Mouse (Mus musculus): ENCODE measurements around the gene Rbm19. TPM values are rescaled to one million over a fixed set of nuclear protein-coding genes. Genes with fewer than 3 reads are reported as not detected.
A peak's percentile ranks its signal among the peaks of the same experiment; 100 is the strongest.

Rbm19 gene
- total and polyA plus RNA-seq, 2 experiments = 4.9 to 9.2 TPM

GRCm38 (mm10) chr5:120143941-120144340, 27.7 kb downstream of the Rbm19 start:
- Histone ChIP-seq H3K9ac (ENCODE audit: low read depth, low read length) (no peak overlapping the region), H3K27ac (replicated peaks; ENCODE audit: insufficient read depth, low read depth, low read length) (no peak overlapping the region), H3K4me3 (ENCODE audit: insufficient read depth, low read depth, low read length) (no peak overlapping the region), H3K4me1 (ENCODE audit: control insufficient read depth, insufficient read depth, low read length) (peaks cover 3% of the 10 kb centered on the region), H3K79me2 (ENCODE audit: control insufficient read depth, insufficient read depth, low read length) (no peaks in the 10 kb centered on the region), H3K36me3 (ENCODE audit: control insufficient read depth, insufficient read depth, low read length) (no peaks in the 10 kb centered on the region; the same call in 1 of the 2 replicates), H3K27me3 (ENCODE audit: control insufficient read depth, insufficient read depth, low read length) (no peaks in the 10 kb centered on the region)
- TF ChIP-seq CTCF (IDR thresholded peaks at IDR 0.05; ENCODE audit: low read depth, low read length) = peak; percentile 74
- TF ChIP-seq POLR2A (IDR thresholded peaks at IDR 0.05; ENCODE audit: extremely low read depth, insufficient read depth, low read length) = no peak
- DNase-seq (ENCODE audit: extremely low read depth, low read depth, low spot score) = no peak
- WGBS = 68% methylated on average over 7 of the region's 7 CpGs

GRCm38 (mm10) chr5:120145371-120146050, 29.2 kb downstream of the Rbm19 start:
- H3K79me2 ChIP-seq (ENCODE audit: control insufficient read depth, insufficient read depth, low read length) = no peaks in the 10 kb centered on the region
- H3K9ac ChIP-seq (ENCODE audit: low read depth, low read length) = no peak overlapping the region
- DNase-seq (ENCODE audit: extremely low read depth, low read depth, low spot score) = no peak
- H3K4me3 ChIP-seq (ENCODE audit: insufficient read depth, low read depth, low read length) = no peak overlapping the region
- no peaks in the 10 kb centered on the region for H3K4me1 ChIP-seq (ENCODE audit: control insufficient read depth, insufficient read depth, low read length)
- no peaks in the 10 kb centered on the region for H3K27me3 ChIP-seq (ENCODE audit: control insufficient read depth, insufficient read depth, low read length)
- H3K27ac ChIP-seq (replicated peaks; ENCODE audit: insufficient read depth, low read depth, low read length) = no peak overlapping the region
- TF ChIP-seq POLR2A (IDR thresholded peaks at IDR 0.05; ENCODE audit: extremely low read depth, insufficient read depth, low read length) = no peak
- no peak for TF ChIP-seq CTCF (IDR thresholded peaks at IDR 0.05; ENCODE audit: low read depth, low read length)
- no peaks in the 10 kb centered on the region; the same call in 1 of the 2 replicates for H3K36me3 ChIP-seq (ENCODE audit: control insufficient read depth, insufficient read depth, low read length)
- WGBS = 90% methylated on average over 19 of the region's 19 CpGs

DNA sequence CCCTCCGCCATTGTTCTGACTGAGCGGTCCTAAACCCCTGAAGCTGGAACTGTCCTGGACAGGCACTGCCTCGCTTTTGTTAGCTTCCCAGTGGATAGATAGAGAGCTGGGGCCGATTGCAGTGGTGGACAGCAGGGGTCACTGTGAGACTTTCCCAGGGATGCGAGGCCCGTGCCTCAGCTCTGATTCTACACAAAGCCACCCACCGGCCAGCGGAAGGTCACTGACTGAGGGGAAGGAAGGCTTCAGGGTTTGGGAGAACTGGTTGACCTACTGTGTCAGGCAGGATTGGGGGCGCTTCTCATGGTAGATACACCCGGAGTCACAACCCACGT, 29.8 kb downstream of the Rbm19 start:
- no peaks in the 10 kb centered on the region for H3K79me2 ChIP-seq (ENCODE audit: control insufficient read depth, insufficient read depth, low read length)
- no peaks in the 10 kb centered on the region for H3K27me3 ChIP-seq (ENCODE audit: control insufficient read depth, insufficient read depth, low read length)
- 74% methylated on average over 11 of the region's 11 CpGs for WGBS
- peak; percentile 66 for TF ChIP-seq CTCF (IDR thresholded peaks at IDR 0.05; ENCODE audit: low read depth, low read length)
- no peak for TF ChIP-seq POLR2A (IDR thresholded peaks at IDR 0.05; ENCODE audit: extremely low read depth, insufficient read depth, low read length)
- H3K4me3 ChIP-seq (ENCODE audit: insufficient read depth, low read depth, low read length) = no peak overlapping the region
- no peak overlapping the region for H3K27ac ChIP-seq (replicated peaks; ENCODE audit: insufficient read depth, low read depth, low read length)
- no peaks in the 10 kb centered on the region for H3K4me1 ChIP-seq (ENCODE audit: control insufficient read depth, insufficient read depth, low read length)
- no peak for DNase-seq (ENCODE audit: extremely low read depth, low read depth, low spot score)
- no peaks in the 10 kb centered on the region; the same call in 1 of the 2 replicates for H3K36me3 ChIP-seq (ENCODE audit: control insufficient read depth, insufficient read depth, low read length)
- no peak overlapping the region for H3K9ac ChIP-seq (ENCODE audit: low read depth, low read length)

DNA sequence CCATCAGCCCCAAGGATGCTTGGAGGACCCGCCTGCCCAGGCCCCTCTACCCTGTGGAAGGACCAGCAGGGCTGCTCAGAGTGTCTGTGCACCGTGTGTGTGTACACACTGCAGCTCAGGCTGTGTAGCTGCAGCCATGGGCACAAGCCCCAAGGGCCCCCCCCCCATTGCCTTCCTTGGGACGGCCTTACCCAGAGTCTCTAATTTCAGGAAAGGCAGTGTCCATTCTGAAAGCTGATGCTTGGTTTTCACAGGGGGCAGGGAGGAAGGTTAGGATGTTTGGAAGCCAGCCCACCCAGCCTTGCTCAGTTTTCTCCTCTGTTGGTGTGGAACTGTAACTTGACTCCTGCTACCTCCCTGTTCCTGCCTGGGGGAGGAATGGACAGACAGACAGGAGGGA, 30.6 kb downstream of the Rbm19 start:
- WGBS = 91% methylated on average over 3 of the region's 3 CpGs
- Histone ChIP-seq H3K9ac (ENCODE audit: low read depth, low read length) (no peak overlapping the region), H3K36me3 (ENCODE audit: control insufficient read depth, insufficient read depth, low read length) (no peaks in the 10 kb centered on the region; the same call in 1 of the 2 replicates), H3K27ac (replicated peaks; ENCODE audit: insufficient read depth, low read depth, low read length) (no peak overlapping the region), H3K27me3 (ENCODE audit: control insufficient read depth, insufficient read depth, low read length) (no peaks in the 10 kb centered on the region), H3K79me2 (ENCODE audit: control insufficient read depth, insufficient read depth, low read length) (no peaks in the 10 kb centered on the region), H3K4me1 (ENCODE audit: control insufficient read depth, insufficient read depth, low read length) (no peaks in the 10 kb centered on the region), H3K4me3 (ENCODE audit: insufficient read depth, low read depth, low read length) (no peak overlapping the region)
- no peak for DNase-seq (ENCODE audit: extremely low read depth, low read depth, low spot score)
- TF ChIP-seq POLR2A (IDR thresholded peaks at IDR 0.05; ENCODE audit: extremely low read depth, insufficient read depth, low read length) = no peak

GRCm38 (mm10) chr5:120148246-120148645, 32.0 kb downstream of the Rbm19 start:
- H3K9ac ChIP-seq (ENCODE audit: low read depth, low read length) = no peak overlapping the region
- TF ChIP-seq CTCF (IDR thresholded peaks at IDR 0.05; ENCODE audit: low read depth, low read length) (no peak), POLR2A (IDR thresholded peaks at IDR 0.05; ENCODE audit: extremely low read depth, insufficient read depth, low read length) (no peak)
- no peak overlapping the region for H3K27ac ChIP-seq (replicated peaks; ENCODE audit: insufficient read depth, low read depth, low read length)
- no peaks in the 10 kb centered on the region for H3K27me3 ChIP-seq (ENCODE audit: control insufficient read depth, insufficient read depth, low read length)
- H3K4me3 ChIP-seq (ENCODE audit: insufficient read depth, low read depth, low read length) = no peak overlapping the region
- H3K79me2 ChIP-seq (ENCODE audit: control insufficient read depth, insufficient read depth, low read length) = no peaks in the 10 kb centered on the region
- no peak for DNase-seq (ENCODE audit: extremely low read depth, low read depth, low spot score)
- no peaks in the 10 kb centered on the region for H3K4me1 ChIP-seq (ENCODE audit: control insufficient read depth, insufficient read depth, low read length)
- H3K36me3 ChIP-seq (ENCODE audit: control insufficient read depth, insufficient read depth, low read length) = no peaks in the 10 kb centered on the region; the same call in 1 of the 2 replicates
- 95% methylated on average over 9 of the region's 9 CpGs for WGBS

DNA sequence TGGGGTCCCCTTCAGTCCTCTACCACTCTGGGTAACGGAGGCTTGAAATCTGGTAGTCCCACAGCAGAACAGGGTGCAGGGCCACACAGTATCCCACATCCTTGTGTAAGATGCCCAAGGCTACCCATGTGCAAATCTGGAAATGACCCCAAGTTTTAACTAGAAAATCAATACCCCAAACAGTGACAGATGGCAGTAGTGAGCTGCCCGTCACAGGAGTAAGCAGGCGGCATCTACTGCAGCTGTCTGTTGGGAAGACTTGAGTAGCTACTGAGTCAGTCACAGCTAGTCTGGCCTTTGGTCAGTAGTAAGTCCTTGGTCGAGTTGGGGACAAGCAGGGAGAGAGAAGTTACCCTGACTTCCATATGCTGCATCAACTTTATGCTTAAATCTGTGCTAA, 34.9 kb downstream of the Rbm19 start:
- Histone ChIP-seq H3K9ac (ENCODE audit: low read depth, low read length) (no peak overlapping the region), H3K27me3 (ENCODE audit: control insufficient read depth, insufficient read depth, low read length) (no peaks in the 10 kb centered on the region), H3K4me1 (ENCODE audit: control insufficient read depth, insufficient read depth, low read length) (no peaks in the 10 kb centered on the region), H3K27ac (replicated peaks; ENCODE audit: insufficient read depth, low read depth, low read length) (no peak overlapping the region), H3K79me2 (ENCODE audit: control insufficient read depth, insufficient read depth, low read length) (no peaks in the 10 kb centered on the region), H3K4me3 (ENCODE audit: insufficient read depth, low read depth, low read length) (no peak overlapping the region), H3K36me3 (ENCODE audit: control insufficient read depth, insufficient read depth, low read length) (no peaks in the 10 kb centered on the region)
- peak; percentile 43 for DNase-seq (ENCODE audit: extremely low read depth, low read depth, low spot score)
- 65% methylated on average over 4 of the region's 4 CpGs for WGBS
- TF ChIP-seq POLR2A (IDR thresholded peaks at IDR 0.05; ENCODE audit: extremely low read depth, insufficient read depth, low read length) = no peak
- TF ChIP-seq CTCF (IDR thresholded peaks at IDR 0.05; ENCODE audit: low read depth, low read length) = peak; percentile 53; the same call in 1 of the 2 replicates
